Mouse (Mus musculus) hindbrain, embryonic 14.5 days (tissue): ENCODE data around the gene Cers2. TPM values are rescaled to one million over a fixed set of nuclear protein-coding genes. Genes with fewer than 3 reads are reported as not detected.

Source experiments
- ATAC-seq: fragments of 200-750 bp; cut with Nextera tagmentation; 2 replicates; pipeline ENCODE4 v1.8.0; 2017; ENCODE audit warnings: moderate number of reproducible peaks, mild to moderate bottlenecking, moderate TSS enrichment, moderate library complexity; ENCODE audit not compliant: low FRiP score
- DNase-seq: peaks from one replicate; pipeline ENCODE4 v3.0.0-alpha.2; 2015; ENCODE audit warnings: low spot score
- H3K27ac ChIP-seq: fragments of 300-500 bp; sonication (generic); 2 replicates; pipeline ENCODE4 v1.5.1; 2014; ENCODE audit warnings: mild to moderate bottlenecking, moderate library complexity
- H3K27me3 ChIP-seq: fragments of 300-500 bp; sonication (generic); 2 replicates; pipeline ENCODE4 v1.6.1; 2014; ENCODE audit warnings: mild to moderate bottlenecking, low read length, mixed read lengths; ENCODE audit not compliant: control insufficient read depth, insufficient read depth
- H3K36me3 ChIP-seq: fragments of 300-500 bp; sonication (generic); replicated peaks from 2 replicates; pipeline ENCODE4 v1.6.1; 2014; ENCODE audit not compliant: control insufficient read depth, insufficient read depth
- H3K4me1 ChIP-seq: fragments of 300-500 bp; sonication (generic); replicated peaks from 2 replicates; pipeline ENCODE4 v1.6.1; 2014; ENCODE audit warnings: antibody characterized with exemption, low read length, mixed read lengths; ENCODE audit not compliant: control insufficient read depth, insufficient read depth
- H3K4me2 ChIP-seq: fragments of 300-500 bp; sonication (generic); replicated peaks from 2 replicates; pipeline ENCODE4 v1.6.1; 2014; ENCODE audit warnings: mild to moderate bottlenecking, moderate library complexity
- H3K4me3 ChIP-seq: fragments of 300-500 bp; sonication (generic); replicated peaks from 2 replicates; pipeline ENCODE4 v1.5.1; 2014; ENCODE audit warnings: mild to moderate bottlenecking, low read length
- H3K9ac ChIP-seq: fragments of 300-500 bp; sonication (generic); 2 replicates; pipeline ENCODE4 v1.6.1; 2014
- H3K9me3 ChIP-seq: fragments of 300-500 bp; sonication (generic); 2 replicates; pipeline ENCODE4 v1.6.1; 2016; ENCODE audit warnings: low read length; ENCODE audit not compliant: control insufficient read depth
- WGBS: fragments of 180-500 bp; shearing (Covaris S2); extraction: QIAGEN DNeasy Blood & Tissue Kit; methylation state at CpG from one replicate; pipeline ENCODE4 v1.1.7; 2014; 5-methylcytosine and 5-hydroxymethylcytosine counted together
- polyA plus RNA-seq: library from polyadenylated mRNA; unstranded; fragments of >200 nt; fragmentation: Nextera tagmentation; extraction: Ambion mirVana; gene quantifications from 2 replicates; pipeline ENCODE4 v1.2.1, GENCODE M21; 2014

Gene Cers2
- polyA plus RNA-seq, 1 experiment from 2014 or later, result 88.3 TPM

DNA sequence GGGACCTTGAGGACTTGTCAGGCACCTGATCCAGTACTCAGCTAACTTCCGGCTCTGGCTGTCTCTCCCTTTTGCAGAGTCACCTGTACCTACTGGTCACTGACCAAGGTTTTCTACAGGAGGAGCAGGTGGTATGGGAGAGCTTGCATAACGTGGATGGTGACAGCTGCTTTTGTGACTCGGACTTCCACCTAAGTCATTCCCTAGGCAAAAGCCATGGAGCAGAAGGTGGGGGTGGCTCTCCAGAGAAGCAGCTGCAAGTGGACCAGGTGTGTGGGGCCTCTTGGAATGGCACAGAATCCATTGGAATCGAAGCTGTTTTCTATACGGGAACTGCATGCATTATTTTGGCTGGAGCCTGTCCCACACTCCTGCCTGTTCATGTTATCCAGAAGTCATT is 19.9 kb upstream of the Cers2 start:
- WGBS, result 90% methylated on average over 5 of the region's 5 CpGs
- Histone ChIP-seq H3K27me3 (no peaks in the 10 kb centered on the region), H3K4me1 (no peaks in the 10 kb centered on the region), H3K36me3 (peaks cover 41% of the 10 kb centered on the region), H3K4me3 (no peak overlapping the region), H3K9ac (no peak overlapping the region), H3K4me2 (no peak overlapping the region), H3K9me3 (no peaks in the 10 kb centered on the region), H3K27ac (no peak overlapping the region)
- no peak for DNase-seq
- ATAC-seq, result no peak

DNA sequence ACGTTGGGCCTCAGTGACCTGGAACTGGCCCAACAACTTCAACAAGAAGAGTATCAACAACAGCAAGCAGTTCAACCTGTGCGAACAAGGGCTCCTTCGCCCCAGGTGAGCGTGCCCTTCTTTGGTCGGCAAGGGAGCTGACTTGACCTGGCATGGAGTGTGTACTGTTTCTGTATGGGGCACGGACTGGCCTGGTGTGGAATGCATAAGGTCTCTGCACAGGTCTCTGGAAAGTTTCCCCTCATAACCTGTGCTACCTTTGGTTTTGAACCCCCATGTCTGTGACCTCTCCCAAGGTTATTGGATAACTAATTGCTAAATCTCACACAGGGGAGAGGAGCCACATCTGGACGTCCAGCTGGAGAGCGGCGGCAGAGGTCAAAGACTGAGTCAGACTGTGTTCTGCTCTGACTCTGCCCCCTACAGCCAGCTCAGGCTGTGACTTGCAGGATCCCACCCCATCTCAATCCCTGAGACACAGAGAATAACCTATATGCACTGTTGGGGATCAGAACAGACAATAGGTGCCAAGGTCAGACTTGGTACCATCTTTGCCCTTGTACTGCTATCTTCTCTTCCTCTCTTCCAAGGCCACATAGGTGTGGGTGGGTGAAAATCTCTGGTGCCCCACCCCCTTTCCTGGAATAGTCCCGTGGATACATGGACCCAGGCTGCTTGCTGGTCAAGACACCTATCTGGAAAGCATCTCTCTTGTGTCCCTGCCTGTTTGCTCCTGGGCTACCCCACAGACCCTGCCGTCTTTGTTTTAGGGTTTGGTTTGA is 19.1 kb upstream of the Cers2 start:
- Histone ChIP-seq H3K9ac (no peak overlapping the region), H3K4me3 (no peak overlapping the region), H3K36me3 (peaks cover 41% of the 10 kb centered on the region), H3K9me3 (no peaks in the 10 kb centered on the region), H3K4me2 (no peak overlapping the region), H3K27me3 (no peaks in the 10 kb centered on the region), H3K27ac (no peak overlapping the region), H3K4me1 (no peaks in the 10 kb centered on the region)
- ATAC-seq, result no peak
- WGBS, result 81% methylated on average over 11 of the region's 11 CpGs
- DNase-seq, result no peak

DNA sequence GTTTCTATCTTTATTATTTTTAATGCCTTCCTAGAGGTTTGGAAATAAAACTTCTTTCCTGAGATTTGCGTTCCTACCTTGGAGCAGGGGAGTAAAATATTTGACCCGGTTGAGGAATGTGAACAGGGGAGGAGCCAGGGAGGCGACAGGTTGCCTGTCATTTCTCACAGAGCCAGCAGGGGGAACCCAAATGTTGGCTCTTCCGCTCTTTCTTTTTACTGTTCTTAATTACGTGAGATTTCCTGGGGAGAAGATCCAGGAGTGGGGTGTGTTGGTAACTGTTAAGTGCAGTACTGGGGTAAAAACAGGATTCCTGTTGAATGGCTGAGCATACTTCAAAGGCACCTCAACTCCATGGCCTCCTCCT is 18.5 kb upstream of the Cers2 start:
- Histone ChIP-seq H3K4me2 (no peak overlapping the region), H3K9ac (no peak overlapping the region), H3K36me3 (peaks cover 41% of the 10 kb centered on the region), H3K4me3 (no peak overlapping the region), H3K4me1 (no peaks in the 10 kb centered on the region), H3K27me3 (no peaks in the 10 kb centered on the region), H3K9me3 (no peaks in the 10 kb centered on the region), H3K27ac (no peak overlapping the region)
- ATAC-seq (no peak), DNase-seq (peak; percentile 48)
- 11% methylated on average over 5 of the region's 5 CpGs for WGBS

DNA sequence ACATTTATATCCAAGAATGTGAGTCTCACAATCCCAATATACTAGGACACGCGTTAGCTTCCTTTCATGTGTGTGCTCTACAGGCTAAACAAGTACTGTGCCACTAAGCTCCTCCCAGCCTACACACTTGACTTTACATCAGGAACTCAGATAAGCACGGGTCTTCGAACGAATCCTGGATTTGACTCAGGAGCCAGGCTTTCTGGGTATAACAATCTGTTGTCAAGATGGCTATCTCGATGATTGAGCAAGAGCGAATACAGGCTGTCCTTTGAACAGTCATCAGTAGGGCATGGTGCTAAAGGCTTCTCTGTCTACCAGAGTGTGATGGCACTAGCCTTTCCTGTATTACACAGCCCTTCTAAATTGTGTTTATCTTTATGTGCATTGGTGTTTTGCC is 16.6 kb upstream of the Cers2 start:
- H3K9ac ChIP-seq, result no peak overlapping the region
- WGBS, result 92% methylated on average over 7 of the region's 7 CpGs

DNA sequence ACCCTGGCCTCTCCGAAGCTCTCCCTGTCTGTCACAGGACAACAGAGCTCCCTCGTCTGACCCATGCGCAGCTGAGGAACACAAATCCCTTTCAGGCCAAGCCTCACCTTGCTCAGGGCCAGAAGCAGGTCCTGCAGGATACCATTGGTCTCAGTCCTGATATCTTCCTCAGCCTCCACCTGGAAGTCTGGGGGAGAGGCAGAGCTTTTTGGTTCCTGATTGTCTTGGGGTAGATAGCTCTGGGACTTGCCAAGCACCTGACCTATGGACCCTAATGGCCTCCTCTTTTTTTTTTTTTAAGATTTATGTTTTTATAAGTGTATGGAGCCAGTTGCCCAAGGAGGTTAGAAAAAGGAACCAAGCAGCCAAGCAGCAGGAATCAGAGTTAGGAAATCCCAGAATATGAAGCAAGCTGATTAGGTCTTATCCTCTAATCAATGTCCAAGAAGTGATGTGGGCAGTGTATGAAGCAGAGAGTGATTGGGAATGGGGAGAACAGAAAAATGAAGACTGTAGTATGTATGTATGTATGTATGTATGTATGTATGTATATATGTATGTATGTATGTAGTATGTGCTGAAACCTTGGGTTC is 13.3 kb upstream of the Cers2 start:
- no peak for DNase-seq
- Histone ChIP-seq H3K4me2 (no peak overlapping the region), H3K9ac (no peak overlapping the region), H3K36me3 (no peaks in the 10 kb centered on the region), H3K27me3 (no peaks in the 10 kb centered on the region), H3K27ac (no peak overlapping the region), H3K4me1 (no peaks in the 10 kb centered on the region), H3K9me3 (no peaks in the 10 kb centered on the region), H3K4me3 (no peak overlapping the region)
- WGBS, result 80% methylated on average over 3 of the region's 3 CpGs
- no peak for ATAC-seq

More for the DNA sequence above, 16.6 kb upstream of the Cers2 start:
- no peaks in the 10 kb centered on the region for H3K4me1 ChIP-seq
- ATAC-seq (no peak), DNase-seq (no peak)
- H3K36me3 ChIP-seq, result peaks cover 28% of the 10 kb centered on the region
- no peak overlapping the region for H3K4me3 ChIP-seq
- H3K27ac ChIP-seq, result no peak overlapping the region
- no peaks in the 10 kb centered on the region for H3K9me3 ChIP-seq
- no peak overlapping the region for H3K4me2 ChIP-seq
- no peaks in the 10 kb centered on the region for H3K27me3 ChIP-seq

DNA sequence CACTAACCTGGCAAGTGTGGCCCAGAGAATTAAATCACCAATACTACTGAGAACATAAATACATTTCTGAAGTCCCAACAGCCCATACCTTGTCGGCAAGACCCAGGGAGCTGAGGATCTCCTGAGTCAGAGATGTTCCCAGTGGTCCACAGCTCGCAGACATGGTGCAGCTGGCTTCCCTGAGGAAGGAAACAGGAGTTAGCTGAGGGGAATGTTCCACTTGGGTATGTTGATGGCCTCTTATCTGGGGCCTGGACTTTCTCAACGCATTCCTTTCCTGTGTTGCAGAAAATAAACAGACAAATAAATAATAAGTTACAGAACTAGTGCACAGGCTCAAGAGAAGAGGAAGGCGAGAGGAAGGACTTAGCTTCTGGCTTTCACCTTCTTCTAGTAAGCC is 8.3 kb upstream of the Cers2 start:
- no peak overlapping the region for H3K4me3 ChIP-seq
- no peak overlapping the region for H3K9ac ChIP-seq
- WGBS, result 86% methylated on average over 4 of the region's 4 CpGs
- DNase-seq (no peak), ATAC-seq (no peak)
- no peak overlapping the region for H3K4me2 ChIP-seq
- no peaks in the 10 kb centered on the region for H3K9me3 ChIP-seq
- no peak overlapping the region for H3K27ac ChIP-seq
- no peaks in the 10 kb centered on the region for H3K27me3 ChIP-seq
- H3K36me3 ChIP-seq, result no peaks in the 10 kb centered on the region
- H3K4me1 ChIP-seq, result no peaks in the 10 kb centered on the region

DNA sequence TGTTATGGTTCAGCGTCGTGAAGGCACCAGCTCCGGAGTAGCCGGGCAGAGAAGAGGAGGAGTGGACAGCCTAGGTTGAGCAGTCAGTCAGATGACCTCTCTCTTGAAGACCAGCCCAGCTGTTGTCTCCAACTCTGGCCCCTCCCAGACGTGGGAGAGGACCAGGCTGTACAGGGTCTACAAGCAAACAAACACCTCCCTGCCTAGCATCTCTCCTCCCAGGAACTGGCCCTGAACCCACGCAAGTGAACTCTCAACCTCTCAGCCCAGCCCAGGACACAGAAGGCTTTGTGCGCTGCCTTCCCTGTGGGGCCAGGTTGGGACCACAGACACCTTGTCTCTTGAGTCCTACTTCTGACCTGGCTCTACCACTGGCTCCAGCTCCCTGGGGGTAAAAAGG is 7.5 kb upstream of the Cers2 start, which contains the start of gene Anxa9:
Gene Anxa9 (minus strand): TSS at position 77 of the 400 bp plus-strand sequence.
- ATAC-seq (no peak), DNase-seq (no peak)
- Histone ChIP-seq H3K9me3 (no peaks in the 10 kb centered on the region), H3K4me3 (no peak within 1 kb of the TSS), H3K4me2 (no peak within 1 kb of the TSS), H3K4me1 (no peaks in the 10 kb centered on the region), H3K27ac (no peak within 1 kb of the TSS), H3K36me3 (no peaks in the 10 kb centered on the region), H3K27me3 (no peaks in the 10 kb centered on the region), H3K9ac (no peak within 1 kb of the TSS)
- 65% methylated on average over 7 of the region's 7 CpGs for WGBS

DNA sequence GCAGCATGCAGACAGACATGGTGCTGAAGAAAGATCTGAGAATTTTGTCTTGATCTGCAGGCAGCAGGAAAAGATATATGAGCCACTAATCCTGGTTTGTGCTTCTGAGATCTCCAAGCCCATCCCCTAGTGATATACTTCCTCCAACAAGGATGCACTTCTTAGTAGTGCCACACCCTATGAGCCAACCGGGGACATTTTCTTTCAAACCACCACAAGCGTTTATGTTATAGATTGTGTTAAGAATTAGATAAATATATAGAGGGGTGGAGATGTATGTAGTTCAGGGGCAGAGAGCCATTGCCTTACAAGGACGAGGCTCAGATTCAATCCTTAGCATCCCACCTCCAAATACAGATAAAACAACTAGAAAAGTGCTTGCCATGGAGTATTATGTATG is 4.1 kb upstream of the Cers2 start:
- Histone ChIP-seq H3K9me3 (no peaks in the 10 kb centered on the region), H3K27ac (no peak overlapping the region), H3K27me3 (no peaks in the 10 kb centered on the region), H3K4me2 (no peak overlapping the region), H3K9ac (no peak overlapping the region), H3K36me3 (no peaks in the 10 kb centered on the region), H3K4me3 (no peak overlapping the region), H3K4me1 (0 out of 2 replicates have a peak, but pooled peaks cover 3% of the 10 kb centered on the region)
- WGBS, result 65% methylated on average over 3 of the region's 3 CpGs
- ATAC-seq (no peak), DNase-seq (no peak)

DNA sequence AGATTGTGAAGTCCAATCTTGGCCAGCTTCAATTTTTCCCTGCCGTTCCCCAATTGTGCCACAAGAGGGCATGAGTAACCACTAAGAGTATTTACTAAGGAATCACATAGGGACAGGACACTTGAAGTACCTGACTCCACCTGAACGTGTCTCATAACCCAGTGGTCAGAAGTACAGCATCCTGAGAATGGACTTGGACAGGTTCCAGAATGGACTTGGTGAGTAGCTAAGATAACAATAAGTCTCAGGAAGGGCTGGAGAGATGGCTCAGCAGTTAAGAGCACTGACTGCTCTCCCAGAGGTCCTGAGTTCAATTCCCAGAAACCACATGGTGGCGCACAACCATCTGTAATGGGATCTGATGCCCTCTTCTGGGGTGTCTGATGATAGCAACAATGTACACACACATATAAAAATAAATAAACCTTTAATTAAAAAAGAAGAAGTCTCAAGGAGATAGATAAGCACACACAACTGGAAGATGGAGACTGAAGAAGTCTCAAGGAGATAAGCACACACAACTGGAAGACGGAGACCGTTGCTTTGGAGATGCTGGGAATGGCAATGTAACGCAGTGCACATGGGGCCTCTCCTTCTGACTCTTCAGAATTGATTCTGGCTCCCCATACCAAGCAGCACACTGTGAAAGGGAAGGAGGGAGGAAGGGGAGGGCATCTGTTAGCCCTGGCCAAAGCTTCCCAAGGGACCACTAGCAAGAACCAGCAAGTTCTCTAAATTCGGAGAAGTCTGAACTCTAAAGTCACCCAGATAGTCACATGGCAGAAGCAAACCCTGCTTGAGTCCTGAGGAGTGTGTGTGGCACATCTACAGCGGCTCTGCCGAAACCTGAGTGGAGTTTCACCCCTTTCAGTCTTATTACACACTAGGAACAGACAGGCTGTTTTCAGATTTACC is 3.4 kb upstream of the Cers2 start:
- Histone ChIP-seq H3K9ac (no peak overlapping the region), H3K27me3 (no peaks in the 10 kb centered on the region), H3K4me1 (peaks cover 10% of the 10 kb centered on the region), H3K9me3 (no peaks in the 10 kb centered on the region), H3K36me3 (no peaks in the 10 kb centered on the region), H3K27ac (no peak overlapping the region), H3K4me3 (no peak overlapping the region), H3K4me2 (no peak overlapping the region)
- ATAC-seq (no peak), DNase-seq (peak; percentile 79)
- 69% methylated on average over 9 of the region's 9 CpGs for WGBS
